Mouse (Mus musculus): ENCODE measurements around the gene Anapc11. TPM values are rescaled to one million over a fixed set of nuclear protein-coding genes. Genes with fewer than 3 reads are reported as not detected.

Gene Anapc11
- polyA plus RNA-seq, 1 experiment from 2014 or later, result 218 TPM

GRCm38 (mm10) chr11:120641255-120641654 lies 43.0 kb downstream of the Anapc11 start:
- Histone ChIP-seq H3K36me3 (replicated peaks) (no peaks in the 10 kb centered on the region), H3K27me3 (ENCODE audit: poor library complexity, severe bottlenecking) (peaks cover 17% of the 10 kb centered on the region), H3K27ac (no peak overlapping the region), H3K9me3 (no peaks in the 10 kb centered on the region), H3K4me3 (peak overlapping the region; percentile 9; the same call in 1 of the 2 replicates), H3K4me1 (peaks cover 42% of the 10 kb centered on the region)
- no peak for DNase-seq (ENCODE audit: extremely low spot score, low spot score)
- WGBS, result 68% methylated on average over 9 of the region's 9 CpGs

- Histone ChIP-seq H3K4me1 (peaks cover 37% of the 10 kb centered on the region), H3K4me3 (peak overlapping the region; percentile 66; the same call in 1 of the 2 replicates), H3K27me3 (ENCODE audit: poor library complexity, severe bottlenecking) (peaks cover 21% of the 10 kb centered on the region), H3K27ac (no peak overlapping the region), H3K36me3 (replicated peaks) (no peaks in the 10 kb centered on the region), H3K9me3 (no peaks in the 10 kb centered on the region)
- 90% methylated on average over 8 of the region's 8 CpGs for WGBS
- no peak for DNase-seq (ENCODE audit: extremely low spot score, low spot score)
Observed at GRCm38 (mm10) chr11:120641869-120642268, 43.6 kb downstream of the Anapc11 start.

GRCm38 (mm10) chr11:120642939-120643600 lies 44.8 kb downstream of the Anapc11 start:
- DNase-seq (ENCODE audit: extremely low spot score, low spot score), result no peak
- H3K4me1 ChIP-seq, result peaks cover 42% of the 10 kb centered on the region
- peak overlapping the region; percentile 87 for H3K27ac ChIP-seq
- no peaks in the 10 kb centered on the region for H3K36me3 ChIP-seq (replicated peaks)
- whole genome bisulfite sequencing, result 5% methylated on average over 18 of the region's 18 CpGs
- H3K9me3 ChIP-seq, result no peaks in the 10 kb centered on the region
- peak overlapping the region; percentile 66 for H3K4me3 ChIP-seq
- H3K27me3 ChIP-seq (ENCODE audit: poor library complexity, severe bottlenecking), result peaks cover 33% of the 10 kb centered on the region

GRCm38 (mm10) chr11:120643601-120643987 lies 45.4 kb downstream of the Anapc11 start, which contains the start of gene Pycr1:
Gene Pycr1, minus strand, starts transcription at chr11:120643769.
- DNase-seq (ENCODE audit: extremely low spot score, low spot score), result peak; percentile 97
- Histone ChIP-seq H3K9me3 (no peaks in the 10 kb centered on the region), H3K4me1 (peaks cover 46% of the 10 kb centered on the region), H3K27ac (peak within 1 kb of the TSS; percentile 87), H3K27me3 (ENCODE audit: poor library complexity, severe bottlenecking) (peaks cover 34% of the 10 kb centered on the region), H3K36me3 (replicated peaks) (no peaks in the 10 kb centered on the region), H3K4me3 (peak within 1 kb of the TSS; percentile 66)
- under 1% methylated on average over 15 of the region's 15 CpGs for WGBS

GRCm38 (mm10) chr11:120647047-120647830 lies 49.0 kb downstream of the Anapc11 start:
- no peak for DNase-seq (ENCODE audit: extremely low spot score, low spot score)
- no peaks in the 10 kb centered on the region for H3K36me3 ChIP-seq (replicated peaks)
- no peak overlapping the region for H3K4me3 ChIP-seq
- peaks cover 31% of the 10 kb centered on the region for H3K4me1 ChIP-seq
- peaks cover 33% of the 10 kb centered on the region for H3K27me3 ChIP-seq (ENCODE audit: poor library complexity, severe bottlenecking)
- 80% methylated on average over 35 of the region's 35 CpGs for WGBS
- H3K27ac ChIP-seq, result peak overlapping the region; percentile 32; the same call in 1 of the 2 replicates
- H3K9me3 ChIP-seq, result no peaks in the 10 kb centered on the region

GRCm38 (mm10) chr11:120648001-120648476 lies 49.8 kb downstream of the Anapc11 start, which contains the start of gene Myadml2:
Gene Myadml2, minus strand, starts transcription at chr11:120648158.
- Histone ChIP-seq H3K27me3 (ENCODE audit: poor library complexity, severe bottlenecking) (peaks cover 25% of the 10 kb centered on the region), H3K4me1 (peaks cover 23% of the 10 kb centered on the region), H3K27ac (peak within 1 kb of the TSS; percentile 32), H3K9me3 (no peaks in the 10 kb centered on the region), H3K4me3 (peak within 1 kb of the TSS; percentile 33), H3K36me3 (replicated peaks) (no peaks in the 10 kb centered on the region)
- no peak for DNase-seq (ENCODE audit: extremely low spot score, low spot score)
- WGBS, result 8% methylated on average over 13 of the region's 13 CpGs

GRCm38 (mm10) chr11:120651872-120652271 lies 53.7 kb downstream of the Anapc11 start:
- DNase-seq (ENCODE audit: extremely low spot score, low spot score), result no peak
- Histone ChIP-seq H3K4me3 (no peak overlapping the region), H3K27ac (no peak overlapping the region), H3K9me3 (no peaks in the 10 kb centered on the region), H3K36me3 (replicated peaks) (no peaks in the 10 kb centered on the region), H3K27me3 (ENCODE audit: poor library complexity, severe bottlenecking) (peaks cover 45% of the 10 kb centered on the region), H3K4me1 (peaks cover 12% of the 10 kb centered on the region)
- WGBS, result 68% methylated on average over 3 of the region's 3 CpGs

- H3K36me3 ChIP-seq (replicated peaks), result no peaks in the 10 kb centered on the region
- peaks cover 13% of the 10 kb centered on the region for H3K4me1 ChIP-seq
- DNase-seq (ENCODE audit: extremely low spot score, low spot score), result no peak
- 67% methylated on average over 3 of the region's 3 CpGs for WGBS
- H3K27me3 ChIP-seq (ENCODE audit: poor library complexity, severe bottlenecking), result peaks cover 57% of the 10 kb centered on the region
- no peak overlapping the region for H3K27ac ChIP-seq
- H3K4me3 ChIP-seq, result no peak overlapping the region
- no peaks in the 10 kb centered on the region for H3K9me3 ChIP-seq
Observed at GRCm38 (mm10) chr11:120654741-120655140, 56.5 kb downstream of the Anapc11 start.

GRCm38 (mm10) chr11:120657301-120657700 lies 59.1 kb downstream of the Anapc11 start:
- Histone ChIP-seq H3K27me3 (ENCODE audit: poor library complexity, severe bottlenecking) (peaks cover 78% of the 10 kb centered on the region), H3K36me3 (replicated peaks) (no peaks in the 10 kb centered on the region), H3K9me3 (no peaks in the 10 kb centered on the region), H3K4me1 (peaks cover 31% of the 10 kb centered on the region), H3K27ac (no peak overlapping the region), H3K4me3 (no peak overlapping the region)
- DNase-seq (ENCODE audit: extremely low spot score, low spot score), result no peak
- WGBS, result 88% methylated on average over 4 of the region's 4 CpGs

Small RNAs within 50 kb of the gene (microRNA-seq; reads per million reads assigned to microRNA genes)
- 2.7 reads per million for gene Mir6936

Other genes starting within 250 kb of the Anapc11 start
- gene Actg1, start 249.9 kb upstream of the Anapc11 start, polyA plus RNA-seq (2016; fragmentation: Nextera tagmentation; extraction: Ambion mirVana), result 2,559 and 2,733 TPM in 2 replicates
- gene Fscn2, start 236.9 kb upstream of the Anapc11 start, polyA plus RNA-seq (2016; fragmentation: Nextera tagmentation; extraction: Ambion mirVana), result 0.32 TPM in 1 of 2 replicates, not detected in the other
- 33.8 and 36.0 TPM in 2 replicates for gene Faap100, start 219.7 kb upstream of the Anapc11 start, polyA plus RNA-seq (2016; fragmentation: Nextera tagmentation; extraction: Ambion mirVana)
- gene Nploc4, start 160.7 kb upstream of the Anapc11 start, polyA plus RNA-seq (2016; fragmentation: Nextera tagmentation; extraction: Ambion mirVana), result 45.9 and 46.9 TPM in 2 replicates
- gene Tspan10, start 155.8 kb upstream of the Anapc11 start, polyA plus RNA-seq (2016; fragmentation: Nextera tagmentation; extraction: Ambion mirVana), result 0.30 and 1.6 TPM in 2 replicates
- gene Pde6g, start 144.9 kb upstream of the Anapc11 start, polyA plus RNA-seq (2016; fragmentation: Nextera tagmentation; extraction: Ambion mirVana), result 0.25 and 0.41 TPM in 2 replicates
- gene Oxld1, start 140.4 kb upstream of the Anapc11 start, polyA plus RNA-seq (2016; fragmentation: Nextera tagmentation; extraction: Ambion mirVana), result 8.7 and 11.8 TPM in 2 replicates
- gene Ccdc137, start 140.3 kb upstream of the Anapc11 start, polyA plus RNA-seq (2016; fragmentation: Nextera tagmentation; extraction: Ambion mirVana), result 39.6 and 46.3 TPM in 2 replicates
- gene Arl16, start 130.8 kb upstream of the Anapc11 start, polyA plus RNA-seq (2016; fragmentation: Nextera tagmentation; extraction: Ambion mirVana), result 60.7 and 62.1 TPM in 2 replicates
- gene Mrpl12, start 113.8 kb upstream of the Anapc11 start, polyA plus RNA-seq (2016; fragmentation: Nextera tagmentation; extraction: Ambion mirVana), result 211 and 215 TPM in 2 replicates
- 69.3 and 71.6 TPM in 2 replicates for gene Slc25a10, start 106.6 kb upstream of the Anapc11 start, polyA plus RNA-seq (2016; fragmentation: Nextera tagmentation; extraction: Ambion mirVana)
- gene Gcgr, start 67.7 kb upstream of the Anapc11 start, polyA plus RNA-seq (2016; fragmentation: Nextera tagmentation; extraction: Ambion mirVana), result 0.07 and 0.16 TPM in 2 replicates
- 205 and 212 TPM in 2 replicates for gene Mcrip1, start 48.7 kb upstream of the Anapc11 start, polyA plus RNA-seq (2016; fragmentation: Nextera tagmentation; extraction: Ambion mirVana)
- not detected in 2 replicates for gene Ppp1r27, start 47.3 kb upstream of the Anapc11 start, polyA plus RNA-seq (2016; fragmentation: Nextera tagmentation; extraction: Ambion mirVana)
- 485 and 533 TPM in 2 replicates for gene P4hb, start 25.2 kb upstream of the Anapc11 start, polyA plus RNA-seq (2016; fragmentation: Nextera tagmentation; extraction: Ambion mirVana)
- gene Arhgdia, start 16.8 kb upstream of the Anapc11 start, polyA plus RNA-seq (2016; fragmentation: Nextera tagmentation; extraction: Ambion mirVana), result 744 and 753 TPM in 2 replicates
- 618 and 646 TPM in 2 replicates for gene Alyref, start 56 bp upstream of the Anapc11 start, polyA plus RNA-seq (2016; fragmentation: Nextera tagmentation; extraction: Ambion mirVana)
- 0.44 TPM in 1 of 2 replicates, not detected in the other for gene Npb, start 10.1 kb downstream of the Anapc11 start, polyA plus RNA-seq (2016; fragmentation: Nextera tagmentation; extraction: Ambion mirVana)
- gene Pcyt2, start 19.5 kb downstream of the Anapc11 start, polyA plus RNA-seq (2016; fragmentation: Nextera tagmentation; extraction: Ambion mirVana), result 145 and 148 TPM in 2 replicates
- 30.1 and 32.8 TPM in 2 replicates for gene Sirt7, start 26.8 kb downstream of the Anapc11 start, polyA plus RNA-seq (2016; fragmentation: Nextera tagmentation; extraction: Ambion mirVana)
- 20.2 and 22.7 TPM in 2 replicates for gene Mafg, start 35.2 kb downstream of the Anapc11 start, polyA plus RNA-seq (2016; fragmentation: Nextera tagmentation; extraction: Ambion mirVana)
- 37.5 and 40.5 TPM in 2 replicates for gene Pycr1, start 45.3 kb downstream of the Anapc11 start, polyA plus RNA-seq (2016; fragmentation: Nextera tagmentation; extraction: Ambion mirVana)
- not detected in 2 replicates for gene Myadml2, start 49.7 kb downstream of the Anapc11 start, polyA plus RNA-seq (2016; fragmentation: Nextera tagmentation; extraction: Ambion mirVana)
- gene Notum, start 62.8 kb downstream of the Anapc11 start, polyA plus RNA-seq (2016; fragmentation: Nextera tagmentation; extraction: Ambion mirVana), result 0.57 and 0.75 TPM in 2 replicates
- 134 and 142 TPM in 2 replicates for gene Aspscr1, start 74.6 kb downstream of the Anapc11 start, polyA plus RNA-seq (2016; fragmentation: Nextera tagmentation; extraction: Ambion mirVana)
- 118 and 133 TPM in 2 replicates for gene Cenpx, start 115.3 kb downstream of the Anapc11 start, polyA plus RNA-seq (2016; fragmentation: Nextera tagmentation; extraction: Ambion mirVana)
- gene Lrrc45, start 115.5 kb downstream of the Anapc11 start, polyA plus RNA-seq (2016; fragmentation: Nextera tagmentation; extraction: Ambion mirVana), result 51.9 and 59.2 TPM in 2 replicates
- gene Rac3, start 123.0 kb downstream of the Anapc11 start, polyA plus RNA-seq (2016; fragmentation: Nextera tagmentation; extraction: Ambion mirVana), result 23.8 and 28.4 TPM in 2 replicates
- 13.3 and 14.8 TPM in 2 replicates for gene Dcxr, start 128.9 kb downstream of the Anapc11 start, polyA plus RNA-seq (2016; fragmentation: Nextera tagmentation; extraction: Ambion mirVana)
- gene Cbr2, start 133.7 kb downstream of the Anapc11 start, polyA plus RNA-seq (2016; fragmentation: Nextera tagmentation; extraction: Ambion mirVana), result 1.1 and 1.3 TPM in 2 replicates
- 12.3 and 14.2 TPM in 2 replicates for gene Hmga1b, start 164.4 kb downstream of the Anapc11 start, polyA plus RNA-seq (2016; fragmentation: Nextera tagmentation; extraction: Ambion mirVana)
- gene Rfng, start 185.8 kb downstream of the Anapc11 start, polyA plus RNA-seq (2016; fragmentation: Nextera tagmentation; extraction: Ambion mirVana), result 39.1 and 43.3 TPM in 2 replicates
- gene Gps1, start 185.9 kb downstream of the Anapc11 start, polyA plus RNA-seq (2016; fragmentation: Nextera tagmentation; extraction: Ambion mirVana), result 281 and 283 TPM in 2 replicates
- 110 and 111 TPM in 2 replicates for gene Dus1l, start 198.0 kb downstream of the Anapc11 start, polyA plus RNA-seq (2016; fragmentation: Nextera tagmentation; extraction: Ambion mirVana)
- gene Fasn, start 226.1 kb downstream of the Anapc11 start, polyA plus RNA-seq (2016; fragmentation: Nextera tagmentation; extraction: Ambion mirVana), result 134 and 144 TPM in 2 replicates